Mouse (Mus musculus): ENCODE data around the gene Il18bp.

DNA sequence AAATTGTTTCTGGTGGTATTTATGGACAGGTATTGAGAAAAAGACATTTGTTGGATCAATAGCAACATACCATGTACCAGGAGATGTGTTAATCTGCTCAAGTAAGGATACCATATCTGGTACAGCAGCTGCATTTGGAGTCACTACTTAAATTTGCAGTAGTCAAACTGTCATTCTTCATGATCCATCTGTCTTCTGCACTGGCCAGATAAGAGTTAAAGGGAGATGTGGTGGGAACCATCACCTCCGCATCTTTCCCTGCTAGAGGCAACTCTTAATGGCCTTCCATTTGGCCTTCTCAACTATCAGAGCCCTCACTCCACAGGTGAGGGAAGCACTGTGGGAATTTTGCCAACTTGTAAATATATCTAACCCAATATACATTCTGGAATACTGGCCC lies 12.0 kb downstream of the Il18bp start:
- TF ChIP-seq CTCF (IDR thresholded peaks at IDR 0.05; ENCODE audit: low read depth, low read length), result no peak
- TF ChIP-seq POLR2A (IDR thresholded peaks at IDR 0.05; ENCODE audit: borderline replicate concordance, low read depth, low read length), result no peak
